Mouse (Mus musculus): ENCODE results near the gene Trim28. TPM values are rescaled to one million over a fixed set of nuclear protein-coding genes. Genes with fewer than 3 reads are reported as not detected.

Trim28 gene
- 38.1 TPM for polyA plus RNA-seq (2017; shearing (Covaris generic))

GRCm38 (mm10) chr7:12998851-12999250 lies at the start of gene Trim28:
Gene Trim28, plus strand, starts transcription at chr7:12999114.

GRCm38 (mm10) chr7:12965678-12966091 lies 33.2 kb upstream of the Trim28 start, which contains the start of gene Zfp324:
Gene Zfp324, plus strand, starts transcription at chr7:12965838.

GRCm38 (mm10) chr7:12977682-12978389 lies 21.1 kb upstream of the Trim28 start, which contains the start of gene Zfp446:
Gene Zfp446, plus strand, starts transcription at chr7:12977848.

GRCm38 (mm10) chr7:12998053-12998452 lies 861 bp upstream of the Trim28 start, which contains the start of gene Slc27a5:
Gene Slc27a5, minus strand, starts transcription at chr7:12998192.

GRCm38 (mm10) chr7:13010005-13010908 lies 11.3 kb downstream of the Trim28 start, which contains the start of gene Zbtb45:
Gene Zbtb45, minus strand, starts transcription at chr7:13010034.

GRCm38 (mm10) chr7:13034148-13034977 lies 35.4 kb downstream of the Trim28 start, which contains the start of gene Chmp2a:
Gene Chmp2a, minus strand, starts transcription at chr7:13034807.

GRCm38 (mm10) chr7:13037901-13038555 lies 39.1 kb downstream of the Trim28 start, which contains the start of gene Ube2m:
Gene Ube2m, minus strand, starts transcription at chr7:13038275.

GRCm38 (mm10) chr7:13054287-13055010 lies 55.5 kb downstream of the Trim28 start, which contains the start of gene Mzf1:
Gene Mzf1, minus strand, starts transcription at chr7:13054764.

Other genes with a start within 250 kb of the Trim28 start
- gene Zscan18, start 195.5 kb upstream of the Trim28 start, polyA plus RNA-seq (2017; shearing (Covaris generic)), result 1.7 TPM
- gene Zfp329, start 180.3 kb upstream of the Trim28 start, polyA plus RNA-seq (2017; shearing (Covaris generic)), result 21.4 TPM
- 95.0 TPM for gene Zfp110, start 164.4 kb upstream of the Trim28 start, polyA plus RNA-seq (2017; shearing (Covaris generic))
- 3.8 TPM for gene Zfp128, start 117.9 kb upstream of the Trim28 start, polyA plus RNA-seq (2017; shearing (Covaris generic))
- 14.7 TPM for gene Zscan22, start 101.3 kb upstream of the Trim28 start, polyA plus RNA-seq (2017; shearing (Covaris generic))
- gene Rps5, start 76.8 kb upstream of the Trim28 start, polyA plus RNA-seq (2017; shearing (Covaris generic)), result 1,332 TPM
- not detected for gene Rnf225, start 71.7 kb upstream of the Trim28 start, polyA plus RNA-seq (2017; shearing (Covaris generic))
- gene Zfp324, start 33.3 kb upstream of the Trim28 start, polyA plus RNA-seq (2017; shearing (Covaris generic)), result 6.6 TPM
- 10.2 TPM for gene Zfp446, start 21.3 kb upstream of the Trim28 start, polyA plus RNA-seq (2017; shearing (Covaris generic))
- 0.16 TPM for gene Slc27a5, start 922 bp upstream of the Trim28 start, polyA plus RNA-seq (2017; shearing (Covaris generic))
- 3.6 TPM for gene Zbtb45, start 10.9 kb downstream of the Trim28 start, polyA plus RNA-seq (2017; shearing (Covaris generic))
- 310 TPM for gene Chmp2a, start 35.7 kb downstream of the Trim28 start, polyA plus RNA-seq (2017; shearing (Covaris generic))
- gene Ube2m, start 39.2 kb downstream of the Trim28 start, polyA plus RNA-seq (2017; shearing (Covaris generic)), result 7.8 TPM
- gene Mzf1, start 55.6 kb downstream of the Trim28 start, polyA plus RNA-seq (2017; shearing (Covaris generic)), result 0.45 TPM
- not detected for gene Vmn1r85, start 96.1 kb downstream of the Trim28 start, polyA plus RNA-seq (2017; shearing (Covaris generic))
- gene Vmn1r86, start 120.8 kb downstream of the Trim28 start, polyA plus RNA-seq (2017; shearing (Covaris generic)), result 0.04 TPM
- not detected for gene Vmn1r87, start 141.0 kb downstream of the Trim28 start, polyA plus RNA-seq (2017; shearing (Covaris generic))
- 0.04 TPM for gene Vmn1r88, start 160.5 kb downstream of the Trim28 start, polyA plus RNA-seq (2017; shearing (Covaris generic))
- gene Vmn1r89, start 213.9 kb downstream of the Trim28 start, polyA plus RNA-seq (2017; shearing (Covaris generic)), result not detected